Comparison of ENCODE assay signal across 8 mouse cellular contexts in the genomic region with DNA sequence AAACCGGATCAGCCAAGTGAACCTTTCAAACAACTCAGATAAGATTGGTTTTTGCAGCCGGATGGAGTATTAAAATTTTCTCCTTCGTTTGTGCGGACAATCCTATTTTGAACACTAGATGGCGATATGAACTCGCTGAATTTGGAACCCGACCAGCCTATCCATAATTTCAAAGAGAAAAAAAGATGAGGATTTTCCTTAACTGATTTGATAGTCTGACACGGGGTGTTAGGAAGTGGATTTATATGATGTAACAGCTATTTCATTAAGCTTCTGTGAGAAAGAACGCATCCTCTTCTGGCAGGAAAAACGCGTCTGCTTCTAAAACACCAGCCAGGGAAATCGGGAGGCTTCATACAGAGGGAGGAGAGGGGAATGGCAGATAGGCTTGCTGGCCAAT. TPM values are rescaled to one million over a fixed set of nuclear protein-coding genes. Genes with fewer than 3 reads are reported as not detected.
A peak's percentile ranks its signal among the peaks of the same experiment; 100 is the strongest.
DNase-seq lines count a peak whose midpoint lies in the region; ATAC-seq and TF ChIP-seq lines count a peak whose summit lies in the region.

No protein-coding gene starts in this region.

- H3K9me3 ChIP-seq in forebrain, embryonic 13.5 days (replicated peaks), result no peaks in the 10 kb centered on the region
- no peaks in the 10 kb centered on the region for H3K9me3 ChIP-seq in kidney, embryonic 16.5 days (ENCODE audit: low read length)

- peak; percentile 20 for DNase-seq in gastrocnemius, adult 18-20 months (ENCODE audit: low spot score)
- no peak for DNase-seq in gastrocnemius, adult 8-10 months (ENCODE audit: low spot score in 2 of 2)
- peak; percentile 40 for DNase-seq in thymus, postnatal 14 days
- no peak for DNase-seq in thymus, adult 18-20 months
- DNase-seq in spleen, postnatal 14 days (ENCODE audit: low spot score in 2 of 2), result no peak

- peak overlapping the region; percentile 40 for H3K4me2 ChIP-seq in forebrain, embryonic 13.5 days
- peak overlapping the region; percentile 44 for H3K4me2 ChIP-seq in kidney, embryonic 16.5 days (replicated peaks; ENCODE audit: low read depth, low read length)
- H3K4me2 ChIP-seq in myocyte (ENCODE audit: low read depth), result peak overlapping the region; percentile 82

- peak; percentile 73 for ATAC-seq in forebrain, embryonic 13.5 days
- no peak for ATAC-seq in kidney, embryonic 16.5 days (ENCODE audit: low FRiP score, low TSS enrichment)

- TF ChIP-seq POLR2A in myocyte (IDR thresholded peaks at IDR 0.05; ENCODE audit: insufficient read length, low read depth), result no peak

- WGBS in forebrain, embryonic 13.5 days, result 15% methylated on average over 12 of the region's 12 CpGs
- WGBS in kidney, embryonic 16.5 days, result 17% methylated on average over 12 of the region's 12 CpGs

- no peak overlapping the region for H3K4me3 ChIP-seq in forebrain, embryonic 13.5 days
- H3K4me3 ChIP-seq in kidney, embryonic 16.5 days (ENCODE audit: low read length), result no peak overlapping the region
- no peak overlapping the region for H3K4me3 ChIP-seq in myocyte

- H3K27me3 ChIP-seq in forebrain, embryonic 13.5 days, result no peaks in the 10 kb centered on the region
- no peaks in the 10 kb centered on the region; the same call in 1 of the 2 replicates for H3K27me3 ChIP-seq in kidney, embryonic 16.5 days (ENCODE audit: insufficient read depth, low read length)
- no peaks in the 10 kb centered on the region for H3K27me3 ChIP-seq in myocyte (ENCODE audit: control insufficient read depth, insufficient read depth, insufficient read length)

- no peak overlapping the region for H3ac ChIP-seq in myocyte (ENCODE audit: control insufficient read depth, insufficient read length)

- no peaks in the 10 kb centered on the region for H3K36me3 ChIP-seq in forebrain, embryonic 13.5 days (ENCODE audit: poor library complexity, severe bottlenecking)
- H3K36me3 ChIP-seq in kidney, embryonic 16.5 days (ENCODE audit: insufficient read depth, low read length), result no peaks in the 10 kb centered on the region
- H3K36me3 ChIP-seq in myocyte (ENCODE audit: control insufficient read depth, insufficient read depth), result no peaks in the 10 kb centered on the region

- no peaks in the 10 kb centered on the region for H3K79me2 ChIP-seq in myocyte (ENCODE audit: control insufficient read depth, insufficient read depth)

- H3K4me1 ChIP-seq in forebrain, embryonic 13.5 days, result peaks cover 13% of the 10 kb centered on the region
- H3K4me1 ChIP-seq in kidney, embryonic 16.5 days (ENCODE audit: insufficient read depth, low read length), result no peaks in the 10 kb centered on the region

- H3K27ac ChIP-seq in forebrain, embryonic 13.5 days, result no peak overlapping the region
- H3K27ac ChIP-seq in kidney, embryonic 16.5 days (ENCODE audit: low read length), result no peak overlapping the region

- no peak overlapping the region for H3K9ac ChIP-seq in forebrain, embryonic 13.5 days
- no peak overlapping the region for H3K9ac ChIP-seq in kidney, embryonic 16.5 days (replicated peaks; ENCODE audit: low read length)

TF ChIP-seq in myocyte, 11 proteins besides CTCF, POLR2A, EP300 and RAD21:
- no peak for TF ChIP-seq MYOG (IDR thresholded peaks at IDR 0.05; ENCODE audit: control insufficient read depth in 1 of 3, insufficient read depth in 1 of 3, insufficient read length in 2 of 3, low read depth in 2 of 3)

RNA-seq across cellular contexts. Expression of gene Atp6v1g3, which starts 54.8 kb away (rescaled TPM):
- not detected for total RNA-seq in gastrocnemius, adult 18-20 months (2021)
- total RNA-seq in gastrocnemius, adult 8-10 months (2022), result not detected
- polyA plus RNA-seq in forebrain, embryonic 13.5 days (2015; fragmentation: Nextera tagmentation; extraction: Ambion mirVana), result not detected in 2 replicates
- polyA plus RNA-seq in kidney, embryonic 16.5 days (2015; fragmentation: Nextera tagmentation; extraction: Ambion mirVana), result 4.6 and 6.3 TPM in 2 replicates
- 0.02 TPM for polyA plus RNA-seq in myocyte (2012; fragmentation: generic; extraction: Trizol)

Comparison
In these comparisons a context has a peak if more than half of its experiments do, and no peak if none do; other contexts are left out.
1. DNase-seq: peak in gastrocnemius, adult 18-20 months (single experiment) and thymus, postnatal 14 days (single experiment); none in gastrocnemius, adult 8-10 months (0 of 2), thymus, adult 18-20 months (0 of 2) and spleen, postnatal 14 days (0 of 2).
2. Peak in every context shown above with its lines, with median percentiles within 50 percentile points of each other: H3K4me2 ChIP-seq.